Mouse (Mus musculus) hindbrain, embryonic 14.5 days (tissue): ENCODE measurements at regions not wholly inside any gene's neighbourhood (a gene's known extent, or its start where the extent isn't known, plus 50 kb on each side); places are given as distances from the start of the nearest gene placed in this dataset.

Source experiments
- ATAC-seq: fragments of 200-750 bp; cut with Nextera tagmentation; 2 replicates; pipeline ENCODE4 v1.8.0; 2017; ENCODE audit warnings: moderate number of reproducible peaks, mild to moderate bottlenecking, moderate TSS enrichment, moderate library complexity; ENCODE audit not compliant: low FRiP score
- DNase-seq: peaks from one replicate; pipeline ENCODE4 v3.0.0-alpha.2; 2015; ENCODE audit warnings: low spot score
- H3K27ac ChIP-seq: fragments of 300-500 bp; sonication (generic); 2 replicates; pipeline ENCODE4 v1.5.1; 2014; ENCODE audit warnings: mild to moderate bottlenecking, moderate library complexity
- H3K27me3 ChIP-seq: fragments of 300-500 bp; sonication (generic); 2 replicates; pipeline ENCODE4 v1.6.1; 2014; ENCODE audit warnings: mild to moderate bottlenecking, low read length, mixed read lengths; ENCODE audit not compliant: control insufficient read depth, insufficient read depth
- H3K36me3 ChIP-seq: fragments of 300-500 bp; sonication (generic); replicated peaks from 2 replicates; pipeline ENCODE4 v1.6.1; 2014; ENCODE audit not compliant: control insufficient read depth, insufficient read depth
- H3K4me1 ChIP-seq: fragments of 300-500 bp; sonication (generic); replicated peaks from 2 replicates; pipeline ENCODE4 v1.6.1; 2014; ENCODE audit warnings: antibody characterized with exemption, low read length, mixed read lengths; ENCODE audit not compliant: control insufficient read depth, insufficient read depth
- H3K4me2 ChIP-seq: fragments of 300-500 bp; sonication (generic); replicated peaks from 2 replicates; pipeline ENCODE4 v1.6.1; 2014; ENCODE audit warnings: mild to moderate bottlenecking, moderate library complexity
- H3K4me3 ChIP-seq: fragments of 300-500 bp; sonication (generic); replicated peaks from 2 replicates; pipeline ENCODE4 v1.5.1; 2014; ENCODE audit warnings: mild to moderate bottlenecking, low read length
- H3K9ac ChIP-seq: fragments of 300-500 bp; sonication (generic); 2 replicates; pipeline ENCODE4 v1.6.1; 2014
- H3K9me3 ChIP-seq: fragments of 300-500 bp; sonication (generic); 2 replicates; pipeline ENCODE4 v1.6.1; 2016; ENCODE audit warnings: low read length; ENCODE audit not compliant: control insufficient read depth
- WGBS: fragments of 180-500 bp; shearing (Covaris S2); extraction: QIAGEN DNeasy Blood & Tissue Kit; methylation state at CpG from one replicate; pipeline ENCODE4 v1.1.7; 2014; 5-methylcytosine and 5-hydroxymethylcytosine counted together

- Histone ChIP-seq H3K4me1 (0 out of 2 replicates have a peak, but pooled peaks cover 5% of the 10 kb centered on the region), H3K27me3 (no peaks in the 10 kb centered on the region), H3K36me3 (no peaks in the 10 kb centered on the region), H3K9me3 (no peaks in the 10 kb centered on the region), H3K4me2 (no peak overlapping the region), H3K9ac (no peak overlapping the region), H3K4me3 (no peak overlapping the region), H3K27ac (no peak overlapping the region)
- no peak for ATAC-seq
- no peak for DNase-seq
These were observed 266.9 kb upstream of the Crim1 start for GRCm38 (mm10) chr17:77933192-77933591.

- Histone ChIP-seq H3K27me3 (no peaks in the 10 kb centered on the region), H3K4me3 (no peak overlapping the region), H3K36me3 (no peaks in the 10 kb centered on the region), H3K27ac (no peak overlapping the region), H3K4me1 (no peaks in the 10 kb centered on the region), H3K4me2 (no peak overlapping the region), H3K9me3 (no peaks in the 10 kb centered on the region), H3K9ac (no peak overlapping the region)
- DNase-seq = no peak
- no peak for ATAC-seq
- 89% methylated on average over 4 of the region's 4 CpGs for WGBS
These were observed 242.0 kb upstream of the Crim1 start for GRCm38 (mm10) chr17:77958048-77958447.

- no peak for DNase-seq
- H3K36me3 ChIP-seq = no peaks in the 10 kb centered on the region
- H3K4me3 ChIP-seq = no peak overlapping the region
- WGBS = 79% methylated on average over 5 of the region's 5 CpGs
- no peaks in the 10 kb centered on the region for H3K4me1 ChIP-seq
- no peak overlapping the region for H3K9ac ChIP-seq
- no peaks in the 10 kb centered on the region for H3K27me3 ChIP-seq
- no peak for ATAC-seq
- H3K9me3 ChIP-seq = no peaks in the 10 kb centered on the region
- H3K4me2 ChIP-seq = no peak overlapping the region
- no peak overlapping the region for H3K27ac ChIP-seq
These were observed 238.8 kb upstream of the Crim1 start for GRCm38 (mm10) chr17:77961296-77961695.

- 81% methylated on average over 4 of the region's 4 CpGs for WGBS
- no peak for DNase-seq
- Histone ChIP-seq H3K4me2 (no peak overlapping the region), H3K27ac (no peak overlapping the region), H3K4me1 (no peaks in the 10 kb centered on the region), H3K9ac (no peak overlapping the region), H3K27me3 (no peaks in the 10 kb centered on the region), H3K36me3 (no peaks in the 10 kb centered on the region), H3K4me3 (no peak overlapping the region), H3K9me3 (no peaks in the 10 kb centered on the region)
- no peak for ATAC-seq
These were observed 236.7 kb upstream of the Crim1 start for GRCm38 (mm10) chr17:77963358-77963757.

GRCm38 (mm10) chr17:77968510-77968909 lies 231.5 kb upstream of the Crim1 start:
- ATAC-seq (no peak), DNase-seq (no peak)
- H3K9ac ChIP-seq = no peak overlapping the region
- H3K27ac ChIP-seq = no peak overlapping the region
- no peaks in the 10 kb centered on the region for H3K9me3 ChIP-seq
- H3K4me2 ChIP-seq = no peak overlapping the region
- H3K36me3 ChIP-seq = no peaks in the 10 kb centered on the region
- WGBS = 90% methylated on average over 5 of the region's 5 CpGs
- H3K4me1 ChIP-seq = no peaks in the 10 kb centered on the region
- no peak overlapping the region for H3K4me3 ChIP-seq
- H3K27me3 ChIP-seq = no peaks in the 10 kb centered on the region

GRCm38 (mm10) chr17:77969187-77969586 lies 230.9 kb upstream of the Crim1 start:
- whole genome bisulfite sequencing = 92% methylated on average over 2 of the region's 2 CpGs
- no peak for DNase-seq

More at GRCm38 (mm10) chr17:77969187-77969586, 230.9 kb upstream of the Crim1 start:
- Histone ChIP-seq H3K27me3 (no peaks in the 10 kb centered on the region), H3K36me3 (no peaks in the 10 kb centered on the region), H3K4me2 (no peak overlapping the region), H3K9ac (no peak overlapping the region), H3K4me1 (no peaks in the 10 kb centered on the region), H3K9me3 (no peaks in the 10 kb centered on the region), H3K4me3 (no peak overlapping the region), H3K27ac (no peak overlapping the region)
- no peak for ATAC-seq
